Mouse (Mus musculus) hindbrain, postnatal 0 days (tissue): ENCODE measurements around the gene Izumo4. TPM values are rescaled to one million over a fixed set of nuclear protein-coding genes. Genes with fewer than 3 reads are reported as not detected.

Source experiments
- ATAC-seq: fragments of 200-750 bp; cut with Nextera tagmentation; 2 replicates; pipeline ENCODE4 v1.8.0; 2017; ENCODE audit warnings: mild to moderate bottlenecking, moderate TSS enrichment, moderate library complexity
- DNase-seq: peaks from one replicate; pipeline ENCODE4 v3.0.0-alpha.2; 2015; ENCODE audit warnings: low spot score
- H3K27ac ChIP-seq: fragments of 300-500 bp; sonication (generic); 2 replicates; pipeline ENCODE4 v1.5.1; 2014; ENCODE audit warnings: mild to moderate bottlenecking
- H3K27me3 ChIP-seq: fragments of 300-500 bp; sonication (generic); 2 replicates; pipeline ENCODE4 v1.6.1; 2014; ENCODE audit warnings: low read length, mixed read lengths; ENCODE audit not compliant: insufficient read depth
- H3K36me3 ChIP-seq: fragments of 300-500 bp; sonication (generic); 2 replicates; pipeline ENCODE4 v1.6.1; 2014; ENCODE audit warnings: low read length, mixed read lengths; ENCODE audit not compliant: insufficient read depth
- H3K4me1 ChIP-seq: fragments of 300-500 bp; sonication (generic); 2 replicates; pipeline ENCODE4 v1.6.1; 2014; ENCODE audit warnings: antibody characterized with exemption, low read length, mixed read lengths; ENCODE audit not compliant: insufficient read depth
- H3K4me2 ChIP-seq: fragments of 300-500 bp; sonication (generic); 2 replicates; pipeline ENCODE4 v1.6.1; 2014; ENCODE audit warnings: low read depth, mild to moderate bottlenecking, low read length, moderate library complexity, mixed read lengths
- H3K4me3 ChIP-seq: fragments of 300-500 bp; sonication (generic); 2 replicates; pipeline ENCODE4 v1.5.1; 2014; ENCODE audit warnings: low read length
- H3K9ac ChIP-seq: fragments of 300-500 bp; sonication (generic); replicated peaks from 2 replicates; pipeline ENCODE4 v1.6.1; 2014; ENCODE audit warnings: mild to moderate bottlenecking, low read length, moderate library complexity, mixed read lengths
- H3K9me3 ChIP-seq: fragments of 300-500 bp; sonication (generic); 2 replicates; pipeline ENCODE4 v1.6.1; 2016; ENCODE audit warnings: low read length, mixed read lengths
- CTCF ChIP-seq: IDR thresholded peaks from 2 replicates; pipeline ENCODE4 v1.5.1; 2016; ENCODE audit warnings: antibody characterized with exemption, control low read depth, low read depth
- WGBS: fragments of 180-500 bp; shearing (Covaris S2); extraction: QIAGEN DNeasy Blood & Tissue Kit; methylation state at CpG from one replicate; pipeline ENCODE4 v1.1.7; 2014; 5-methylcytosine and 5-hydroxymethylcytosine counted together
- polyA plus RNA-seq: library from polyadenylated mRNA; unstranded; fragments of >200 nt; fragmentation: Nextera tagmentation; extraction: Ambion mirVana; gene quantifications from 2 replicates; pipeline ENCODE4 v1.2.1, GENCODE M21; 2015
- total RNA-seq: library from RNA; depleted of rRNA; stranded (reverse); fragments of >200 nt; gene quantifications from 2 replicates; pipeline ENCODE4 v1.2.3, GENCODE M21; 2014

The Izumo4 gene
- total and polyA plus RNA-seq, 2 experiments from 2014 or later, result 31.1 to 46.7 TPM

- no peak overlapping the region for H3K4me3 ChIP-seq
- TF ChIP-seq CTCF, result no peak
- 0 out of 2 replicates have a peak overlapping the region, but pooled peaks have one; percentile 9 for H3K9ac ChIP-seq
- 85% methylated on average over 13 of the region's 13 CpGs for WGBS
- H3K4me1 ChIP-seq, result no peaks in the 10 kb centered on the region
- H3K36me3 ChIP-seq, result peaks cover 18% of the 10 kb centered on the region; the same call in 1 of the 2 replicates
- H3K9me3 ChIP-seq, result no peaks in the 10 kb centered on the region
- ATAC-seq (no peak), DNase-seq (no peak)
- H3K27me3 ChIP-seq, result no peaks in the 10 kb centered on the region
- no peak overlapping the region for H3K27ac ChIP-seq
- no peak overlapping the region for H3K4me2 ChIP-seq
Measured at GRCm38 (mm10) chr10:80694159-80694938, 7.6 kb upstream of the Izumo4 start.

GRCm38 (mm10) chr10:80695186-80695585 is 6.8 kb upstream of the Izumo4 start:
- no peak for TF ChIP-seq CTCF
- Histone ChIP-seq H3K9ac (no peak overlapping the region), H3K27ac (no peak overlapping the region), H3K4me3 (no peak overlapping the region), H3K4me2 (no peak overlapping the region), H3K36me3 (peaks cover 9% of the 10 kb centered on the region; the same call in 1 of the 2 replicates), H3K9me3 (no peaks in the 10 kb centered on the region), H3K27me3 (no peaks in the 10 kb centered on the region), H3K4me1 (0 out of 2 replicates have a peak, but pooled peaks cover 4% of the 10 kb centered on the region)
- WGBS, result 92% methylated on average over 2 of the region's 2 CpGs
- DNase-seq, result no peak
- no peak for ATAC-seq

GRCm38 (mm10) chr10:80695801-80696501 is 6.0 kb upstream of the Izumo4 start:
- no peak for TF ChIP-seq CTCF
- no peak for ATAC-seq
- DNase-seq, result no peak
- no peak overlapping the region for H3K4me2 ChIP-seq
- no peak overlapping the region for H3K4me3 ChIP-seq
- H3K9ac ChIP-seq, result no peak overlapping the region; the same call in 1 of the 2 replicates
- H3K27ac ChIP-seq, result no peak overlapping the region
- WGBS, result 74% methylated on average over 10 of the region's 10 CpGs
- H3K27me3 ChIP-seq, result no peaks in the 10 kb centered on the region
- H3K9me3 ChIP-seq, result no peaks in the 10 kb centered on the region
- H3K36me3 ChIP-seq, result peaks cover 6% of the 10 kb centered on the region; the same call in 1 of the 2 replicates
- 0 out of 2 replicates have a peak, but pooled peaks cover 7% of the 10 kb centered on the region for H3K4me1 ChIP-seq

GRCm38 (mm10) chr10:80696502-80697392 is 5.2 kb upstream of the Izumo4 start:
- ATAC-seq (no peak), DNase-seq (no peak)
- H3K4me2 ChIP-seq, result no peak overlapping the region
- H3K27me3 ChIP-seq, result no peaks in the 10 kb centered on the region
- H3K4me1 ChIP-seq, result 0 out of 2 replicates have a peak, but pooled peaks cover 9% of the 10 kb centered on the region
- no peak overlapping the region; the same call in 1 of the 2 replicates for H3K9ac ChIP-seq
- no peak overlapping the region for H3K4me3 ChIP-seq
- H3K36me3 ChIP-seq, result peaks cover 6% of the 10 kb centered on the region; the same call in 1 of the 2 replicates
- 74% methylated on average over 11 of the region's 12 CpGs for WGBS
- H3K9me3 ChIP-seq, result no peaks in the 10 kb centered on the region
- no peak for TF ChIP-seq CTCF
- no peak overlapping the region for H3K27ac ChIP-seq

- Histone ChIP-seq H3K4me1 (0 out of 2 replicates have a peak, but pooled peaks cover 9% of the 10 kb centered on the region), H3K27ac (no peak overlapping the region), H3K27me3 (no peaks in the 10 kb centered on the region), H3K36me3 (peaks cover 6% of the 10 kb centered on the region; the same call in 1 of the 2 replicates), H3K9ac (no peak overlapping the region), H3K4me2 (no peak overlapping the region), H3K9me3 (no peaks in the 10 kb centered on the region), H3K4me3 (no peak overlapping the region)
- WGBS, result 91% methylated on average over 8 of the region's 8 CpGs
- no peak for TF ChIP-seq CTCF
- ATAC-seq (no peak), DNase-seq (no peak)
Measured at GRCm38 (mm10) chr10:80697393-80697787, 4.6 kb upstream of the Izumo4 start.

- no peaks in the 10 kb centered on the region for H3K27me3 ChIP-seq
- H3K4me3 ChIP-seq, result no peak overlapping the region
- H3K36me3 ChIP-seq, result peaks cover 6% of the 10 kb centered on the region; the same call in 1 of the 2 replicates
- H3K9me3 ChIP-seq, result no peaks in the 10 kb centered on the region
- DNase-seq (no peak), ATAC-seq (no peak)
- no peak overlapping the region for H3K4me2 ChIP-seq
- H3K4me1 ChIP-seq, result 0 out of 2 replicates have a peak, but pooled peaks cover 9% of the 10 kb centered on the region
- no peak overlapping the region for H3K27ac ChIP-seq
- TF ChIP-seq CTCF, result no peak
- H3K9ac ChIP-seq, result no peak overlapping the region
- whole genome bisulfite sequencing, result 60% methylated on average over 9 of the region's 9 CpGs
Measured at GRCm38 (mm10) chr10:80697812-80698211, 4.2 kb upstream of the Izumo4 start.
